Mouse (Mus musculus) embryonic fibroblast, embryonic 13.5 days (primary cell): ENCODE measurements around the gene Lsm10.

Experiments used
- CTCF ChIP-seq: IDR thresholded peaks from 2 replicates; pipeline ENCODE4 v1.5.1; 2011; ENCODE audit warnings: mild to moderate bottlenecking, control low read depth, low read length, moderate library complexity, borderline replicate concordance; ENCODE audit not compliant: insufficient read depth
- POLR2A ChIP-seq: IDR thresholded peaks from 2 replicates; pipeline ENCODE4 v1.6.1; 2011; ENCODE audit warnings: low read depth, mild to moderate bottlenecking, control low read depth, low read length, moderate library complexity

DNA sequence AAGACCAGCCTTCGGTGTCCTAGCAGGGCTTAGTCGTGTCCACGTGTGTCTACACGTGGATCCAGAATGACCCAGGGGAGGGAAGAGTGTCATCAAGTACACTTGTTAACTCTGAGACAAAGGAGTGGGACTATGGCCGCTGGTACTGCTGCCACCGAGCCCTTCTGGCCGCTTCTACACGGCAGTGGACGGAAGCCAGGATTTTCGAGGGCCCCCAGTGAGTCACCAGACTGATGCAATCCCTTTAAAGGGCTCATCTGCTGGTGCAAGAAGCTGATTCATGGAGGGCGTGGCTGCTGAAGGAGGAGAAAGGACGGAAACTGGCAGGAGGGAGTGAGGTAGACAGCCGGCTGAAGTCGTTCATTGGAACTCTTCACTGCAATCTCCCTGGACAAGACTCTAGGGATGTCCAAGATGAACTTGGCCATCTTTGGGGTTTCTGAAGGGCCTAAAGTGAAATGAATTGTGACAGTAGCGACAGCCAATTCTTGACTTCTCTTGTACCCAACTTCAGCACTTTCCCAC, 6.7 kb downstream of the Lsm10 start:
- TF ChIP-seq POLR2A = no peak; the same call in 1 of the 2 replicates
- no peak for TF ChIP-seq CTCF
